Mouse (Mus musculus) urinary bladder, postnatal 25 days (tissue): ENCODE results near the gene Hoxd1.

ENCODE experiments used
- DNase-seq: peaks from one replicate; pipeline ENCODE4 v3.0.0; 2022; ENCODE audit warnings: low spot score

Hoxd1 gene

DNA sequence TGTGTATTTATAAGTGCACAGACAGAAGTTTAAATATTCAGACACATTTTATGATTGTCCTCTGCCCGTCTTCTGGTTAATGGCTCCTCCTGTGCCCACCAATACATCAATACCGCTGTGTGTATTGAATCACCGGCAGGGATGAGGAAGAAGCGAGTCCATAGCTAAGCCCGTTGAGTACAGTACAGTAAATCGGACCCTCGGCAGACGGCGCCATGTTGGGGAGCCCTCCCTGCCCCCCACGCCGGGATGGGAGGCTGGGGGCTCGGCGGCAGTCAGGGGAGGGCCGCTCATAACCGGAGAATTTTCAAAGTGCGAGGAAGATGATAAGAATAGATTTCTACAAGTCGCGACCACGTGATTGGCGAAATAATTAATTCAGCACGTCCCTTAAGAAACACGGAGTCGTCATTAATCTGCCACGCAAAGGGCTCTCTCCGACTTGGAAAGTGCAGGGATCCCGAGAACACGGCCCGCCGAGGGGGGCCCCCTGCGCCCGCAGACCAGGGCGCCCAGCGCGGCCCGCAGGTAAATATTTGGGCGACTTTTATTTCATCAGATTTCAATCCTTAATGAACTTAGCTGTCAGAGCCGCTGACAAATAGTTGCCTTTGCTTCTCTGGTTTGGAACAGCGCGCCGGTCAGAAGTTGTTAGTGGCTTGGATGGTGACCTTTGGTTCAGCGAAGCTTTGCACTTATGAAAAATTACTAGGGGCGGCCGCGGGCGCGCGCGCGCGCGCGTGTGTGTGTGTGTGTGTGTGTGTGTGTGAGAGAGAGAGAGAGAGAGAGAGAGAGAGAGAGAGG lies 30.1 kb upstream of the Hoxd1 start:
- DNase-seq = no peak

- DNase-seq = no peak
These were observed 29.5 kb upstream of the Hoxd1 start for GRCm38 (mm10) chr2:74733317-74733661.

GRCm38 (mm10) chr2:74733765-74734164 lies 29.0 kb upstream of the Hoxd1 start:
- DNase-seq = no peak

- DNase-seq = no peak
These were observed 28.3 kb upstream of the Hoxd1 start for GRCm38 (mm10) chr2:74734451-74734850.

DNA sequence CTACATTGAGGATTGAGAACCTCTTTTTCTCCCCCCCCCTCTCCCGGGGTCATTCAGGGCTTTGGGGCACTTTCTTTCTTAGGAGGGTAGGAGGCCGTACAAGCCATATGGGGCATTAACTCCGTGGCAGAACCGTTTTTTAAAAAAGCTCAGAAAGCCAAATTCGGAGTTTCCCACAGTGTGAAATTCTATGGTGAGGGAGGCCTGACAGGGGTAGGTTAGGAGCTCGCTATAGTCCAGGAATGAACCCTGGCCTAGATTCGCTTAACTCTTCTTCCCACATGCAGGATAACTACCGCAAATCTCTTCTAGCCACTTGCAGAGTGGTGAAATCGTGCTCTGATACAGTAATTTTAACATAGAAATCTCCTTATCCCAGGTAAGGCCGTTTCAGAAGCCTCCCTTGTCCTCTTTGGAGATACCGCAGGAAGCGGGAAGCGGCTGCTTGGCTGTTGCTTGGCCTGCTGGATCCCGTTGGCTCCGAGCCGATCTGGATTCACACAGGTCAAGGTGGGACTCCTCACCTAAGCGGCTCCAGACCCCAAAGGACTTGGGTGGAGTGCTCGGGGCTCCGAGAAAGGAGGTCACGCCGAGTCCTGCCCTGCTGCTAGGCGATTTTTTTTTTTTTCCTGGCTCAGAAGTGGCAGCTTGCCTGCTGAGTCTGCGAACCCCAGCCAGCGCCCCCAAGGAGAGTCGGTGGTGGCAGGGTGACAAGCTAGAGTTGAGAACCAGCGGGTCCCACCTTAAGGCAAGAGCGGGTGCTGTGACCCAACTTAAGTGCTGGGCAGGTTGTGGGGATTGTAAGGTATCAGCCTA lies 27.6 kb upstream of the Hoxd1 start:
- DNase-seq = no peak

DNA sequence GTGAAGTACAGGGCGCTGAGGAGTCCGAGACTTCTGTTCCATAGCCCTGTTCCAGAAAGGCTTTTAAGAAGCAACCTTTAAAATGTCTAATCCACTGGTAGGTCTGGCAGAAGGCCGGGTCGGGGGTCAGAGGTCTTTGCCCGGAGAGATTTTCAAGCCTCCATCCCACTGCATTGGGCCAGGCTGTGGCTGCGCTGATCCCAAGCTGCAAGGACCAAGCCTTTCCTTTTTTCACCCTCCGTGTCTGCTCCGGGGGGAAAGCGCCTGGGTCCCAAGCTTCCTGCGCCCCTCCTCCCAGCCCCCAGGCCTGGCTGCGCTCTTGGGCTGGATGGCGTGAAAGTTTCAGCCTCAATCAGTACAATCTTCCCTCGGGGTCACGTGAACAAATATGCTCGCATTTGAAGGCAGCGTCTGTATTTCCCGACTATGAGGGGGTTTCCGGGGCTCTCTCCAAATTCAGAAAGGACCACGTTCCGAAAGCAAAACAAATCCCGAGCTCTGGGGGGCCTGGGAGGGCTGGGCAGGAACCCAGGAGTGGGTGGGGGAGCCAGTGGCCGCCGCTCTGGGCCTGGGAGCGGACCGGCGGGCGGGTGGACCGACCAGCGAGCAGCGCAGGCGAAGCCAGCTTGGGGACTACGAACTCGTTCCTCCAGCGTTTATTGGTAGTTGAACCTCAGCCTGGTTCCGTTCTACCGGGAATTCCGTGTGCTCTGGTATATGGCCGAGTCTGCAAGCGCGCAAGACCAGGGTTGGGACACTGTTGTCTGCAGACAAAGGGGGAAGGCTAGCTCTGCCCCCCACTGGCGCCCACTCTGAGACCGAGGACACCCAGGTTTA lies 26.7 kb upstream of the Hoxd1 start:
- DNase-seq = no peak

- DNase-seq = no peak
These were observed 25.8 kb upstream of the Hoxd1 start for GRCm38 (mm10) chr2:74736688-74737577.

DNA sequence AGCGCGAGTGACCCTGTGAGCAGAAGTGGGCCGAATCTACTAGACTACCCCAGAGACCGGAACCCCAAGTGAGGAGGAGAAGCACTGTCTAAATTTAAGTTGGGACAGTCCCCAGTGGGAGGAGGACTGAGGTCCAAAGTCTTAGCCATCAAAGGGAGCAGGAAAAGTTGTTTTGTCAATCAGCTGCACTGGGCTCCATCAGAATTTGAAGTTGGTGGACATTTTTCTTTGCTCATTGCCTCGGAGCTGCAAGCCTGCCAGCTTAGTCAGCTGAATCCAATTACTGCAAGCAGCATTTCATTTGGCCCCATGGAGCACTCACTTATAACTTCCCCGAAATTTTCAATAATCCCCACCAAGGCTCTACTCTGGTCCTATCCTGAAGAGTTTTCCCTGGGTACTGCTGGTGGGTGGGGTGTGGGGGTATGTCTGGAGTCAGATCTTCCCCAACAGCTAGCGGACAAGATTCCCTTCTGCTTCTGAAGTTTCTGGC lies 25.2 kb upstream of the Hoxd1 start:
- no peak for DNase-seq

DNA sequence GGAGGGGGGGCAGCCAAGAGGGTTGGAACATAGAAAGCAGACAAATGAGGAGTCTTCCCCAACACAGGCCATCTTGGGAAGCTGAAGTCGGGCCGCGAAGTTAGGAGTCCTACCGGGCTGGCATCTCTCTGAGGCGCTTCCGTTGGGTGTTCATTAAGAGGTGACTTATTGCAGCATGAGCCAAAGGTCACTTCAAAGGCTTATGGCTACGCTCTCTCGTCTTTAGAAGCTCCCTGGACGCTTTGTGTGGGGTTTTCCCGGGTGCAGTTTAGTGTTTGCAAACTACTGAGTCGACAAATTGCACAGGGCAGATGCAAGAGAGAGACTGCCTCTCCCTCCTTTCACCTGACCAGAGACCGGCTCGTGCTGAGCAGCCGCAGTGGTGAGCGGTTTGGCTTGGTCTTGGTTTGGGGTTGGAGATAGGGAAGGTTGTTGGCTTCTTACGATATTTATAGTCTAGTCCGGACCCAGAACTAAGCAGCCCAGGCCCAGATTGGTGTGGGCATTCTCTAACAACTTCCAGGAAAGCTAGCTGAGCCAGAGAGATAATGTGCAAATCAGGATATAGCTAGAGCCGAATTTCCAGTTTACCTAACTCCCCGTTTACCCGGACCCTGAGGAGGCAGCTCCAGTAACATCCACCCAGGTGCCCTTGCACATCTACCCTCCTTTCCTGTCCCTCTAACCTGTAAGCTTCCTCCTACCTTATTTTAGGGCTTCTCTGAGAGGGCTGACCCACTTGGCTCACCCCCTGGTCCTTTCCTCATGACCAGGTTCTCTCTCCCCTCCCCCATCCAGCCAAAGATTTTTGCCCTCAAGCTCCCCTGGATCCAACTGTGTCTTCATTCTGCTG lies 23.9 kb upstream of the Hoxd1 start:
- no peak for DNase-seq

DNA sequence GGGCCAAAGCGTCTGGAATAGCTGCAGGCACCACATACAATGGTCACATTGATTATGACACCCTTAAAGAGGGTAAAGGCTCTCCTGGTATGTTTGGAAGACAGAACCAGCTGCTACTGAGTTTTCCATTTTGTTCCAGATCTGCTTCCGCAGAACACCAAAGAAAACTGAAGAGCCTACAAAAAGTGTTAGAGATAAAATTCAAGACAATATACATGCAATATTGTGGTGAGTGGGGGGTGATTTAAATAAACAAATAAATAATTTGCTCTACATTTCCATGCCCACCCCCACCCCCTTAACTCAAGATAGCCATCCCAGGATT lies 23.3 kb upstream of the Hoxd1 start:
- DNase-seq = no peak

- DNase-seq = no peak
These were observed 22.9 kb upstream of the Hoxd1 start for GRCm38 (mm10) chr2:74739869-74740268.

- DNase-seq = no peak
These were observed 22.3 kb upstream of the Hoxd1 start for GRCm38 (mm10) chr2:74740311-74741091.

- DNase-seq = no peak
These were observed 21.4 kb upstream of the Hoxd1 start for GRCm38 (mm10) chr2:74741252-74741978.

DNA sequence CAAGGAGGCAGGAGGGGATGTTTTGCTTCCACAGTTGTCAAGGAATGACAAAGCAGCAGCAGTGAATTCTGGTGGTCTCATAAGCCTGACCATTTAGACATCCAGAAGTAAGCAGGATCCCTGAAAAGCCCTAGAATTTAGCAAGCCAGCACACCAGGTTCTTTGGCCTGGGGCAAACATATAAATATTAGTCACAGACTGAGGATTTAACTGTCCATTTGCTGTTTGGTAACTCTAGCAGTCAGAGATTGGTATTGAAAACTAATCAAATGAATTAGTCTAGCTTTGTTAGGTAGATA lies 20.9 kb upstream of the Hoxd1 start:
- no peak for DNase-seq

DNA sequence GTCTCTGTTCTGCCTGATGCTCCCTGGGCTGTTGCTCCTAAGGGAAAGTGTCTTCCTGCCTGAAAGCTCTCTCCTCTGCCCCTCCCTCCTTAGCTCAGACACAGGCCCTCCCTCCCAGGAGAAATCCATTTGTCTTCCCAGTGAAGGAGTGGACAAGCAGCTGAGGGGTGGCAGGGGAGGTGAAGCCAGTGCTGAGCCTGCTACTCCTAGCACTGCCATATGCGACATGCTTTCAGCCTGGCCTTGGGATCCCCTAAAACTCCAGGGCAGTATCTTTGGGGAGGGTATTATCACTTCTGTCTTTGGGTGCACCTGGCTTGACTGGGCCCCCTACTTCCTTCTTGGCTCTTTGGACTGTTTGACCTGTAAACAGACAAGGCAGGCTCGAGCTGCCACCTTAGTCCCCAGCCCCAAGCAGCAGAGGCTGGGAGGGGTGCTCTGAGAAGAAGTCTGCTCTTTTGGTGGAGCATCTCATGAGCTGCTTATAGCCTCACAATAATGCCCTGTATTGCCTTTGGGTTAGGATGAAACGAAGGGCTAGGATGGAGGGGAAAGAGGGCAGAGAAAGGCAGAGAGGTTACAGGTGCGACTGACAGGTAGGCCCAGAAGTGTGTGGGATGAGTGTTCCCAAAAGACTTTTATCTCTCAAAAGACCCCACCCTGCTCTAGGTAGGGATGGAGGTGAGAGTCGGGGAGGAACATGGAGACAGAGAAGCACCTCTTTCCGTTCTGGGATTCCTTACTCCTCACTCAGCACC lies 17.1 kb upstream of the Hoxd1 start:
- DNase-seq = no peak

DNA sequence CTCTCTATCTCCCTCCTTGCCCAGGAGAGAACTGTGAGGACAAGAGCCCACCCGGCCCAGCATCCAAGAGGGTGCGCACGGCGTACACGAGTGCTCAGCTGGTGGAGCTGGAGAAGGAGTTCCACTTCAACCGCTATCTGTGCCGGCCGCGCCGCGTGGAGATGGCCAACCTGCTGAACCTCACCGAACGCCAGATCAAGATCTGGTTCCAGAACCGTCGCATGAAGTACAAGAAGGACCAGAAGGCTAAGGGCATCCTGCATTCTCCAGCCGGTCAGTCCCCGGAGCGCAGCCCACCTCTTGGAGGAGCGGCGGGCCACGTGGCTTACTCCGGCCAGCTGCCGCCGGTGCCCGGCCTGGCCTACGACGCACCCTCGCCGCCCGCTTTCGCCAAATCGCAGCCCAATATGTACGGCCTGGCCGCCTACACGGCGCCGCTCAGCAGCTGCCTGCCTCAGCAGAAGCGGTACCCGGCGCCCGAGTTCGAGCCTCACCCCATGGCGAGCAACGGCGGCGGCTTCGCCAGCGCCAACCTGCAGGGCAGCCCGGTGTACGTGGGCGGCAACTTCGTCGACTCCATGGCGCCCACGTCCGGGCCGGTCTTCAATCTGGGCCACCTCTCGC lies 16.4 kb upstream of the Hoxd1 start:
- DNase-seq = no peak

GRCm38 (mm10) chr2:74747006-74747405 lies 15.8 kb upstream of the Hoxd1 start:
- DNase-seq = no peak

GRCm38 (mm10) chr2:74747661-74748141 lies 15.1 kb upstream of the Hoxd1 start:
- DNase-seq = no peak
